Mouse (Mus musculus): ENCODE measurements at regions not wholly inside any gene's neighbourhood (a gene's known extent, or its start where the extent isn't known, plus 50 kb on each side); places are given as distances from the start of the nearest gene placed in this dataset.

GRCm38 (mm10) chr16:93464898-93465297, 139.0 kb downstream of the Setd4 start:
- H3K4me3 ChIP-seq (ENCODE audit: inconsistent target) = no peak overlapping the region
- H3K79me2 ChIP-seq (ENCODE audit: inconsistent target) = no peaks in the 10 kb centered on the region
- H3K36me3 ChIP-seq (ENCODE audit: inconsistent target) = no peaks in the 10 kb centered on the region
- H3K27ac ChIP-seq = no peak overlapping the region
- 88% methylated on average over 2 of the region's 2 CpGs for WGBS (ENCODE audit: missing documents)

- Histone ChIP-seq H3K36me3 (ENCODE audit: inconsistent target) (no peaks in the 10 kb centered on the region), H3K27ac (no peak overlapping the region), H3K79me2 (ENCODE audit: inconsistent target) (no peaks in the 10 kb centered on the region), H3K4me3 (ENCODE audit: inconsistent target) (no peak overlapping the region)
- WGBS (ENCODE audit: missing documents) = 89% methylated on average over 12 of the region's 13 CpGs
Measured at GRCm38 (mm10) chr16:93463405-93463804, 140.5 kb downstream of the Setd4 start.

- Histone ChIP-seq H3K4me3 (ENCODE audit: inconsistent target) (no peak overlapping the region), H3K79me2 (ENCODE audit: inconsistent target) (no peaks in the 10 kb centered on the region), H3K36me3 (ENCODE audit: inconsistent target) (no peaks in the 10 kb centered on the region), H3K27ac (no peak overlapping the region)
- 81% methylated on average over 7 of the region's 8 CpGs for WGBS (ENCODE audit: missing documents)
Measured at GRCm38 (mm10) chr16:93462286-93462610, 141.6 kb downstream of the Setd4 start.

- H3K79me2 ChIP-seq (ENCODE audit: inconsistent target) = no peaks in the 10 kb centered on the region
- H3K27ac ChIP-seq = no peak overlapping the region
- H3K36me3 ChIP-seq (ENCODE audit: inconsistent target) = no peaks in the 10 kb centered on the region
- no peak overlapping the region for H3K4me3 ChIP-seq (ENCODE audit: inconsistent target)
- 81% methylated on average over 27 of the region's 27 CpGs for WGBS (ENCODE audit: missing documents)
Measured at GRCm38 (mm10) chr16:93461406-93462285, 142.2 kb downstream of the Setd4 start.

DNA sequence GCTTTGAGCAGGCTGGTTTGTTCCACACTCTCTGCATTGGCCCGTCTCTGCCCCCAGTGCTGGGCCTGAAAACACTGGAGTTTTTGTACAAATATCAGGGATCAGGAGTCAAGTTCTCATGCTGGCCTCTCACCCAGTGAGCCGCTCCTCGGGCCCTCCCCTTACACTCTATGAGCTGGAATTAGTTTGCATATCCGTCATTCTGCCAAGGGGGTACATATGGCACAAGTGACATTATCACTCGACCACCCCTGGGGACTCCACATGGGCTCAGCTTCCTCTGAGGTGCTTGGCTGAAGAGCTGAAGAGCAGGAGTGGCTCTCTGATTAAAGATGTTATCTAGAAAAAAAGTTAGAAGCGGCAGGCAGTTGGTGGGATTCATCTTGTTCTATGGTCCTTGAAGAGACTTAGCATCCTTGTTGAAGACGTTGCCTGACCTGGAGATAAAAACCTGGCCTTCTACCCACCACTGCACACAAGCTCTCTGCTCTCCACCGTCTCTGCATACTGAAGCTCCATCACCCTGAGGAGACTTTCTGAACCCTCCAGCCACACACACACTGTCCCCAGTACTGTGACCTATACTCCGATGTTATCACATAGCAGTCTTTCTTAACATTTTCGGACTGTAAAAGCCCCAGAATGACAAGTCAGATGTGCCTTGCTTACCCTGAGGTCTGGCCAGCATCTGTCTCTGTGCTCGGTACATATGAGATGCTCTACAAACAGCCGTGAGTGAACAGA, 144.2 kb downstream of the Setd4 start:
- Histone ChIP-seq H3K79me2 (ENCODE audit: inconsistent target) (no peaks in the 10 kb centered on the region), H3K36me3 (ENCODE audit: inconsistent target) (no peaks in the 10 kb centered on the region), H3K27ac (no peak overlapping the region), H3K4me3 (ENCODE audit: inconsistent target) (no peak overlapping the region)
- 77% methylated on average over 12 of the region's 12 CpGs for WGBS (ENCODE audit: missing documents)

- Histone ChIP-seq H3K79me2 (ENCODE audit: inconsistent target) (no peaks in the 10 kb centered on the region), H3K27ac (no peak overlapping the region), H3K4me3 (ENCODE audit: inconsistent target) (no peak overlapping the region), H3K36me3 (ENCODE audit: inconsistent target) (no peaks in the 10 kb centered on the region)
- WGBS (ENCODE audit: missing documents) = 52% methylated on average over 22 of the region's 25 CpGs
Measured at GRCm38 (mm10) chr16:93458598-93459496, 145.0 kb downstream of the Setd4 start.

GRCm38 (mm10) chr16:93458011-93458585, 145.8 kb downstream of the Setd4 start:
- Histone ChIP-seq H3K36me3 (ENCODE audit: inconsistent target) (no peaks in the 10 kb centered on the region), H3K27ac (no peak overlapping the region), H3K4me3 (ENCODE audit: inconsistent target) (no peak overlapping the region), H3K79me2 (ENCODE audit: inconsistent target) (no peaks in the 10 kb centered on the region)
- 91% methylated on average over 18 of the region's 20 CpGs for WGBS (ENCODE audit: missing documents)

DNA sequence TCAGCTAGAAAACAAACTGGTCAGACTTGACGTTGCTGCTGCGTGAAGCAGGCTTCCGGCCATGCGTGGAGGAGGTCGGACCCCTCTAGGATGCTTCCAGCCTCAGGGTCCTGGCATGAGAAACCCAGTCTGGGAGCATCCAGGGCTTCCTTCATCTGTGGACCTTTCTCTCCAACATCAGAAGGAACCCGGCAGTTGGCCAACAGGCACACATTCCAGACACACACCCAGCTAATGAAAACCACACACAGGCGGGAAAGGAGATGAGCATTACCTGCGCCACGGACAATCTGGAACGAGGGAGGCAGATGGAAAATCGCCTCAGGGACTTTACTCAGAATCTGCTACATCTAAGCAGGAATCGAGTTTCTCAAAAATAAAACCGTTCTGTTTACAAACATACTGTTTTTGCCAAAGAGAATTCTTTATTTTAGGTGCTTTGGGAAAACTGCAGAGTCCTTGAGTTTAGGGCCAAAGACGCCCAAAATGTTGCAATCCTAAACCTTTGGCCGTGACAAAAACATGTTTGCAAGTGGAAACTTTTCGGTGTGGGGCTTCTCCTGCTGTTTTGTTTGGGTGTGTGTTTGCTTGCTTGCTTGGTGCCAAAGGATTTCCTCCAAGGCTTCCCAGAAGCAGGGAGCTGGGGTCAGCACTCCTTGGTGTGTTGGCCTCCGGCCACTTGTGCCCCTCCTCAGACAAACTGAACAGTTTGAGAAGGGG, 147.0 kb downstream of the Setd4 start:
- no peak overlapping the region for H3K4me3 ChIP-seq (ENCODE audit: inconsistent target)
- 94% methylated on average over 17 of the region's 17 CpGs for WGBS (ENCODE audit: missing documents)
- no peak overlapping the region for H3K27ac ChIP-seq
- no peaks in the 10 kb centered on the region for H3K36me3 ChIP-seq (ENCODE audit: inconsistent target)
- no peaks in the 10 kb centered on the region for H3K79me2 ChIP-seq (ENCODE audit: inconsistent target)

DNA sequence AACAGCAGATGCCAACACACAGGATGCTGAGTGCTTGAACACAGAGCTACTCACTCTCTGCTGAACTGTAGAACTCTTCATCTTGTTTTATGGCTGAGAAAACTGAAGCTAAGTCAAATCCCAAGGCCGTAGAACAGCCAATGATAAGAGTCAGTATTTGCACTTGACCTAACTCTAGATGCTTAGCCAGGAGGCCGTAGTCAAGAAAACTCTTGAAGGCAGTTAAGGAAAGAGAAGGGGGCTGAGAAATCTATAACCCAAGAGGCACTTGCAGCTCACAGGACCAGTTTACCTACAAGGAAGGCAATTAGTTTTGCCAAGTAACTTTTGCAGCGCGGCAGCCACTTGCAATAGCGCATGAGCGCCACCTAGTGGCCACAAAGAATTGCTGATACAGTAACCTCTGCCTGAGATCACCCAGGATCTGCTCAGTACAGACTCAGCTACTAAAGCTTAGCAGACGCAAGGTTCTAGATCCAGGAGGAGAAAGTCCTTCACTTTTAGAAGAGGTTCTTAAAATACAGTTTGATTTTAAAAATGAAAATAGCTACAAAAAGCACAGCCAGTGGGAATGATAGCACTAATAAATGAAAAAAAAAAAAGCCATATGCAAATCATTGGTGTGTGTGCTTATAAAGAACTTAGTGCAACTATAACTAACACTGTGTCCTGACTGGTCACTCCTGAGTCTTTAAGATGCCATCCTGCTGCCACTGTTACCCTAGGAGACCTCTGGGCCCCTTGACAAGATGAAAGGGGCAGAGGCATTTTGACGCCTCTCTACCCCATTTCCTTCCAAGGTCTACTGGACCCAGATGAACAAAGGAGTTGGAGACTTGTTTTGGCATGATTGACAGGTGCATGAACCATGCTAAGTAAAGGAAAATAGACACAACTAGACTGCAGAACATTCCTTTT, 149.5 kb downstream of the Setd4 start:
- WGBS (ENCODE audit: missing documents) = 30% methylated on average over 8 of the region's 8 CpGs
- Histone ChIP-seq H3K36me3 (ENCODE audit: inconsistent target) (no peaks in the 10 kb centered on the region), H3K79me2 (ENCODE audit: inconsistent target) (no peaks in the 10 kb centered on the region), H3K27ac (no peak overlapping the region), H3K4me3 (ENCODE audit: inconsistent target) (no peak overlapping the region)

GRCm38 (mm10) chr16:93453056-93453455, 150.8 kb downstream of the Setd4 start:
- H3K27ac ChIP-seq = no peak overlapping the region
- H3K36me3 ChIP-seq (ENCODE audit: inconsistent target) = no peaks in the 10 kb centered on the region
- no peaks in the 10 kb centered on the region for H3K79me2 ChIP-seq (ENCODE audit: inconsistent target)
- WGBS (ENCODE audit: missing documents) = 48% methylated on average over 9 of the region's 9 CpGs
- no peak overlapping the region for H3K4me3 ChIP-seq (ENCODE audit: inconsistent target)

DNA sequence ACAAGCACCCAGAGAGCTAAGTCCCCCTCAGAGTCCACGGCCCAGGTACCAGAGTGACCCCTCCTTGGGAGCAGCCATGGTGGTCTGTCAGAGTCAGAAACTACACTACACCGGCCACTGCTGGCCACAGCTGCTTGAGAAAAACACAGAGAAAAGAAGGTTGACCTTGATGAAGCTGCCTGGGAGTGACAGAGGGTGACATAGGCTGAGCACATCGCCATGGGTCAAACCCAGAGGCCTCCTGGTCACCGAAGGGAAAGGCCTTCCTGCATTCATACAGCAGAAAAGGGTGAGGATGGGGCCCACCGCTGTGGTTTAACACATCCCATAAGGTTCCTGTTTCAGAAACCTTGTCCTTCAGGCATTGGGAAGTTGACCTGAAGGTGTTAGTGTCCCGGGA, 153.0 kb downstream of the Setd4 start:
- WGBS (ENCODE audit: missing documents) = 70% methylated on average over 6 of the region's 6 CpGs
- Histone ChIP-seq H3K27ac (no peak overlapping the region), H3K36me3 (ENCODE audit: inconsistent target) (no peaks in the 10 kb centered on the region), H3K4me3 (ENCODE audit: inconsistent target) (no peak overlapping the region), H3K79me2 (ENCODE audit: inconsistent target) (no peaks in the 10 kb centered on the region)

DNA sequence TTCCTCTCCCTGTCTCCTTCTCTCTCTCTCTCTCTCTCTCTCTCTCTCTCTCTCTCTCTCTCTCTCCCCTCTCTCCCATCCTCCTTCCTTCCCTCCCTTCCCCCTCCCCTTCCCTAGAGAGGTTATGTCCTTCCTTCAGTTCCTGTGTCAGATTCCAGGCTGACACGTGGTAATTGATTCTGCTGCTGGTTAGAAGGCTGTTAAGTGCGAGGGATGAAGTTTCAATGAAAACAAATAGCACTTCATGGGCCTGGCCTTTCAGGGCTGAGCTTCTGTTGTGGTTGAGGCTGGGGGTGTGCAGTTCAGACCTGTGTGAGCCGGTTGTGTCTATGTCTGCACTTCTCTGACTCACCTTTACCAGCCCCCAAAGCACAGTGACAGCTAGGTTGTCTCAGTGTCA, 153.9 kb downstream of the Setd4 start:
- Histone ChIP-seq H3K27ac (no peak overlapping the region), H3K36me3 (ENCODE audit: inconsistent target) (no peaks in the 10 kb centered on the region), H3K79me2 (ENCODE audit: inconsistent target) (no peaks in the 10 kb centered on the region), H3K4me3 (ENCODE audit: inconsistent target) (no peak overlapping the region)
- WGBS (ENCODE audit: missing documents) = 69% methylated on average over 3 of the region's 3 CpGs

DNA sequence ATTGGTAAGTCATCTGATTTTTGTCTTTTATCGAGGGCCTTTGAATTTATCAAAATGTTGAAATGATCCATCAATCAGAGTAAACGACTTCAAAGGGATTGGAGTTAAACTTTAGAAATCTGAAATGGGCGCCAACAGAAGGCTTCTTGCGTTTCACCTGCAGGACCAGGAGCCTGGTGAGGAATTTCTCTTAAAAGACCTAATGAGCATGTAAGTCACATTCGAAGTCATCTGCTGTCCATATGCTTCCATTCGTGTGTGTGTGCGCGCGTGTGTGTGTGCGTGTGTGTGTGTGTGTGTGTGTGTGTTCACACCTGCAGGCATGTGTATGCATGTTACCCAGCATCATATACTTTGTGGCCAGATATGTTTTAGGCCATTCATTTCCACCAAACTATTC, 155.7 kb downstream of the Setd4 start:
- WGBS (ENCODE audit: missing documents) = 92% methylated on average over 10 of the region's 10 CpGs
- no peak overlapping the region for H3K27ac ChIP-seq
- H3K36me3 ChIP-seq (ENCODE audit: inconsistent target) = no peaks in the 10 kb centered on the region
- no peak overlapping the region for H3K4me3 ChIP-seq (ENCODE audit: inconsistent target)
- no peaks in the 10 kb centered on the region for H3K79me2 ChIP-seq (ENCODE audit: inconsistent target)
